Mouse (Mus musculus): Measurements from ENCODE around the gene Mrpl21. TPM values are rescaled to one million over a fixed set of nuclear protein-coding genes. Genes with fewer than 3 reads are reported as not detected.
A peak's percentile ranks its signal among the peaks of the same experiment; 100 is the strongest.

Gene Mrpl21
- polyA plus RNA-seq, 1 experiment from 2014 or later: 87.2 TPM

DNA sequence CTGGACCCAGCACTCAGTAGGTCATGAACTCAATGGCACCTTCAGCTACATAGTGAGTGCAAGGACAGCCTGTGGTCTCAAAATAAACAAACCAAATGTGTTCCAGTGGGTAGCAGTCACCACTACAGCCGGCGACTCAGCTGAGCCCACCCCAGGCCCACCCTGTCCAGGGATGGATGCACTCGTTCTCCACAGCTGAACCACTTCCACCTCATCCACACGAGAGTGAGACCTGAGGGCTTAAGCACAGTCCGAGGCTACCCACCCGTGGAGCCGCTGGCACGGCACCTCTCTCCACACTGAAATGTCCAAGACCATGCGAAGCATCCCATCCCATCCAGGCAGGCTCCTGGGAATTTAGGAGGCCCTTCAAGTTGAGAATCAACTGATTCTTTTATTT lies 13.4 kb upstream of the Mrpl21 start:
- no peak overlapping the region for H3K9ac ChIP-seq (ENCODE audit: low read length)
- peaks cover 31% of the 10 kb centered on the region for H3K36me3 ChIP-seq (ENCODE audit: control insufficient read depth, insufficient read depth, low read length)
- ATAC-seq (ENCODE audit: low FRiP score, low TSS enrichment) (no peak), DNase-seq (ENCODE audit: low spot score) (peak; percentile 9)
- H3K27ac ChIP-seq (replicated peaks): no peak overlapping the region
- no peak overlapping the region for H3K4me3 ChIP-seq (ENCODE audit: low read depth, low read length)
- WGBS: 91% methylated on average over 9 of the region's 9 CpGs
- no peak for TF ChIP-seq CTCF (IDR thresholded peaks at IDR 0.05; ENCODE audit: low read depth)
- TF ChIP-seq EP300 (optimal IDR thresholded peaks at IDR 0.05): no peak
- H3K4me1 ChIP-seq (replicated peaks; ENCODE audit: control insufficient read depth, insufficient read depth): no peaks in the 10 kb centered on the region
- H3K9me3 ChIP-seq (ENCODE audit: control insufficient read depth, low read length): no peaks in the 10 kb centered on the region
- no peak overlapping the region for H3K4me2 ChIP-seq (replicated peaks; ENCODE audit: low read depth)
- no peaks in the 10 kb centered on the region for H3K27me3 ChIP-seq (ENCODE audit: control insufficient read depth, insufficient read depth, low read length)

- no peaks in the 10 kb centered on the region for H3K9me3 ChIP-seq (ENCODE audit: control insufficient read depth, low read length)
- no peaks in the 10 kb centered on the region for H3K4me1 ChIP-seq (replicated peaks; ENCODE audit: control insufficient read depth, insufficient read depth)
- no peak overlapping the region for H3K9ac ChIP-seq (ENCODE audit: low read length)
- TF ChIP-seq EP300 (optimal IDR thresholded peaks at IDR 0.05): no peak
- no peak for TF ChIP-seq CTCF (IDR thresholded peaks at IDR 0.05; ENCODE audit: low read depth)
- H3K36me3 ChIP-seq (ENCODE audit: control insufficient read depth, insufficient read depth, low read length): peaks cover 29% of the 10 kb centered on the region
- no peak overlapping the region for H3K27ac ChIP-seq (replicated peaks)
- ATAC-seq (ENCODE audit: low FRiP score, low TSS enrichment) (no peak), DNase-seq (ENCODE audit: low spot score) (peak; percentile 7)
- 95% methylated on average over 6 of the region's 6 CpGs for WGBS
- H3K27me3 ChIP-seq (ENCODE audit: control insufficient read depth, insufficient read depth, low read length): no peaks in the 10 kb centered on the region
- no peak overlapping the region for H3K4me2 ChIP-seq (replicated peaks; ENCODE audit: low read depth)
- H3K4me3 ChIP-seq (ENCODE audit: low read depth, low read length): no peak overlapping the region
Measured at GRCm38 (mm10) chr19:3269803-3270202, 12.9 kb upstream of the Mrpl21 start.

DNA sequence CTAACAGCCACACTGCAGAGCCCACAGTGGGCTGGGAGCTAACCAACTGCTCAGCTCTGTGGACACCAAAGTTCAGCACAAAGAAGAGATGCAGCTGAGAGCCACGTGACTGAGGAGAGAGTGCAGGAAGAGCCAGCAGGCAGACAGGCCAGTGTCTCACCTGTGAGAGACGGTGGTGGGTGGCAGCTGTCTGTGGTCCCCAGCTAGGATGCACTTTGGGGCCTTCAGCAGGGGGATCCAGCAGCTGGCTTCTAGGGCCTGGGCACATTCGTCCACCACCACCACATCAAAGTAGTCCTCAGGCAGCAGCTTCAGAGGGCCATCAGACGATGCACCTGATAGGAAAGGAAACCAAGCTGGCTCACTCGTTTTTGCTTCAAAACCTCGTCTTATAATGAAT lies 11.3 kb upstream of the Mrpl21 start:
- 91% methylated on average over 6 of the region's 6 CpGs for WGBS

GRCm38 (mm10) chr19:3273331-3273730 lies 9.4 kb upstream of the Mrpl21 start:
- H3K27ac ChIP-seq (replicated peaks): no peak overlapping the region
- H3K27me3 ChIP-seq (ENCODE audit: control insufficient read depth, insufficient read depth, low read length): no peaks in the 10 kb centered on the region
- H3K4me2 ChIP-seq (replicated peaks; ENCODE audit: low read depth): no peak overlapping the region
- no peak overlapping the region for H3K9ac ChIP-seq (ENCODE audit: low read length)
- H3K4me3 ChIP-seq (ENCODE audit: low read depth, low read length): no peak overlapping the region
- ATAC-seq (ENCODE audit: low FRiP score, low TSS enrichment): no peak
- no peaks in the 10 kb centered on the region for H3K9me3 ChIP-seq (ENCODE audit: control insufficient read depth, low read length)
- peaks cover 16% of the 10 kb centered on the region for H3K36me3 ChIP-seq (ENCODE audit: control insufficient read depth, insufficient read depth, low read length)
- TF ChIP-seq CTCF (IDR thresholded peaks at IDR 0.05; ENCODE audit: low read depth) (no peak), EP300 (optimal IDR thresholded peaks at IDR 0.05) (no peak)
- WGBS: 93% methylated on average over 9 of the region's 9 CpGs
- DNase-seq (ENCODE audit: low spot score): peak; percentile 9
- no peaks in the 10 kb centered on the region for H3K4me1 ChIP-seq (replicated peaks; ENCODE audit: control insufficient read depth, insufficient read depth)

More for the DNA sequence above, 11.3 kb upstream of the Mrpl21 start:
- peaks cover 24% of the 10 kb centered on the region for H3K36me3 ChIP-seq (ENCODE audit: control insufficient read depth, insufficient read depth, low read length)
- no peaks in the 10 kb centered on the region for H3K9me3 ChIP-seq (ENCODE audit: control insufficient read depth, low read length)
- H3K4me2 ChIP-seq (replicated peaks; ENCODE audit: low read depth): no peak overlapping the region
- no peak overlapping the region for H3K9ac ChIP-seq (ENCODE audit: low read length)
- H3K4me1 ChIP-seq (replicated peaks; ENCODE audit: control insufficient read depth, insufficient read depth): no peaks in the 10 kb centered on the region
- no peak overlapping the region for H3K4me3 ChIP-seq (ENCODE audit: low read depth, low read length)
- H3K27ac ChIP-seq (replicated peaks): no peak overlapping the region
- DNase-seq (ENCODE audit: low spot score): peak; percentile 11
- no peak for TF ChIP-seq CTCF (IDR thresholded peaks at IDR 0.05; ENCODE audit: low read depth)
- no peaks in the 10 kb centered on the region for H3K27me3 ChIP-seq (ENCODE audit: control insufficient read depth, insufficient read depth, low read length)
- ATAC-seq (ENCODE audit: low FRiP score, low TSS enrichment): no peak

DNA sequence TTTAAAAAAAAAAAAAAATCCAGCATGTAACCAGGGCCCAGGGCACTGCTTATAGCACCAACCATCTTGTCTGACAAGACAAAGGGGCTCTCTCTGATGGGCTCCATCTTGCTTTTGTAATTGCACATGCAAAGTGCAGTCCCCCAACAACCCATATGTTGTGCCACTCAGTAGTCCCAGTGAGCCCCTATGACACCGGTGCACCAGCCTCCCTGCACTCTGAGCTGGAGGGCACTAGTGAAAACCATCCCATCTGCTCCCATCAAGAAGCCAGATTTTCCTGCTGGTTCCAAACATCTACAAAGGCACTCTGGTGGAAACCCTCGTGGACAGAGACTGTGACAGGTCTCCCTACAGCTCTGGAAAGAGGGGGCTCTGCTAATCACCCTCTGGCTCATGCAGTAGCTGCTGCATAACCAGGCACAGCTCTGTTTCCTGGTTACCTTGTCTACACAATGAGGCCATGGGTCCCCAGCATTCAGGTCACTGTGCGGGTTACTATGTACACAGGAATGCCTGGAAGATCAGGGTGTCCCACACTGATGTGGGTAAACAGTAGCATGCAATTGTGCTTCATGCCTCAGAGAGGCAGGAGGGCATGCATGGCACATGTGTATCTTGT lies 6.8 kb upstream of the Mrpl21 start:
- no peak for DNase-seq (ENCODE audit: low spot score)
- 81% methylated on average over 3 of the region's 3 CpGs for WGBS
- ATAC-seq (ENCODE audit: low FRiP score, low TSS enrichment): no peak
- TF ChIP-seq CTCF (IDR thresholded peaks at IDR 0.05; ENCODE audit: low read depth) (no peak), EP300 (optimal IDR thresholded peaks at IDR 0.05) (no peak)
- Histone ChIP-seq H3K27ac (replicated peaks) (no peak overlapping the region), H3K4me2 (replicated peaks; ENCODE audit: low read depth) (no peak overlapping the region), H3K4me1 (replicated peaks; ENCODE audit: control insufficient read depth, insufficient read depth) (no peaks in the 10 kb centered on the region), H3K9ac (ENCODE audit: low read length) (no peak overlapping the region), H3K4me3 (ENCODE audit: low read depth, low read length) (no peak overlapping the region), H3K27me3 (ENCODE audit: control insufficient read depth, insufficient read depth, low read length) (no peaks in the 10 kb centered on the region), H3K9me3 (ENCODE audit: control insufficient read depth, low read length) (no peaks in the 10 kb centered on the region), H3K36me3 (ENCODE audit: control insufficient read depth, insufficient read depth, low read length) (peaks cover 10% of the 10 kb centered on the region)

DNA sequence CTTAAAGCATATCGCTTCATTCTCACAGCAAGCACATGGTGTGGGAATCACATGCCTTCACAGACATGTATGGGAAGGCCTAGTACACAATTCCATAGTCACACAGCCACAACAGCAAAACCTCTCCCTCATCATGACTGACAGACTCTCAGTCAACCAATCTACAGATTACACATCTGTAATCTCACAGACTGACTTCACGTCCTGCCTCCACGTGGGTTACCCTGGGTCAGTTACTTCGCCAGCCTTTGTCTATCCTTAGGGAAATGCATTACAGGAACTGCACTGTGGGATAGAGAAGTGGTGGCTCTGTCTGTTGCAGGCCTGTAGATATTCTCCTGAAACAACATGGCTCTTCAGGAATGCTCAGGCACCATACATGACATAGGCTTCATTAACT lies 815 bp upstream of the Mrpl21 start:
- DNase-seq (ENCODE audit: low spot score) (no peak), ATAC-seq (ENCODE audit: low FRiP score, low TSS enrichment) (no peak)
- Histone ChIP-seq H3K9me3 (ENCODE audit: control insufficient read depth, low read length) (no peaks in the 10 kb centered on the region), H3K36me3 (ENCODE audit: control insufficient read depth, insufficient read depth, low read length) (peaks cover 3% of the 10 kb centered on the region; the same call in 1 of the 2 replicates), H3K9ac (ENCODE audit: low read length) (peak overlapping the region; percentile 80), H3K4me3 (ENCODE audit: low read depth, low read length) (peak overlapping the region; percentile 59), H3K27ac (replicated peaks) (no peak overlapping the region), H3K4me2 (replicated peaks; ENCODE audit: low read depth) (peak overlapping the region; percentile 77), H3K27me3 (ENCODE audit: control insufficient read depth, insufficient read depth, low read length) (no peaks in the 10 kb centered on the region), H3K4me1 (replicated peaks; ENCODE audit: control insufficient read depth, insufficient read depth) (peaks cover 2% of the 10 kb centered on the region; the same call in 1 of the 2 replicates)
- 46% methylated on average over 4 of the region's 4 CpGs for WGBS
- TF ChIP-seq CTCF (IDR thresholded peaks at IDR 0.05; ENCODE audit: low read depth) (no peak), EP300 (optimal IDR thresholded peaks at IDR 0.05) (no peak)

All from stomach, postnatal 0 days (tissue).